Mouse (Mus musculus) lung, postnatal 0 days (tissue): ENCODE measurements around the gene Btbd11. TPM values are rescaled to one million over a fixed set of nuclear protein-coding genes. Genes with fewer than 3 reads are reported as not detected.

Experiments
- ATAC-seq: fragments of 200-750 bp; cut with Nextera tagmentation; 2 replicates; pipeline ENCODE4 v1.8.0; 2017; ENCODE audit warnings: moderate library complexity
- DNase-seq: peaks from one replicate; pipeline ENCODE4 v3.0.0-alpha.2; 2016; ENCODE audit warnings: low spot score
- H3K27ac ChIP-seq: fragments of 300-500 bp; sonication (generic); 2 replicates; pipeline ENCODE4 v1.5.1; 2014; ENCODE audit warnings: antibody characterized with exemption, mild to moderate bottlenecking, low read length, mixed read lengths
- H3K27me3 ChIP-seq: fragments of 300-500 bp; sonication (generic); replicated peaks from 2 replicates; pipeline ENCODE4 v1.6.1; 2014; ENCODE audit warnings: low read length, mixed read lengths; ENCODE audit not compliant: insufficient read depth
- H3K36me3 ChIP-seq: fragments of 300-500 bp; sonication (generic); 2 replicates; pipeline ENCODE4 v1.6.1; 2014; ENCODE audit warnings: low read length, mixed read lengths; ENCODE audit not compliant: insufficient read depth
- H3K4me1 ChIP-seq: fragments of 300-500 bp; sonication (generic); 2 replicates; pipeline ENCODE4 v1.6.1; 2014; ENCODE audit warnings: antibody characterized with exemption, low read depth, low read length, mixed read lengths; ENCODE audit not compliant: insufficient read depth
- H3K4me2 ChIP-seq: fragments of 300-500 bp; sonication (generic); replicated peaks from 2 replicates; pipeline ENCODE4 v1.6.1; 2014; ENCODE audit warnings: low read depth, mild to moderate bottlenecking, low read length, moderate library complexity, mixed read lengths
- H3K4me3 ChIP-seq: fragments of 300-500 bp; sonication (generic); 2 replicates; pipeline ENCODE4 v1.5.1; 2014; ENCODE audit warnings: low read depth, low read length
- H3K9ac ChIP-seq: fragments of 300-500 bp; sonication (generic); replicated peaks from 2 replicates; pipeline ENCODE4 v1.6.1; 2014; ENCODE audit warnings: low read depth, mild to moderate bottlenecking
- H3K9me3 ChIP-seq: fragments of 300-500 bp; sonication (generic); 2 replicates; pipeline ENCODE4 v1.6.1; 2016; ENCODE audit warnings: low read length, mixed read lengths
- CTCF ChIP-seq: IDR thresholded peaks from 2 replicates; pipeline ENCODE4 v1.5.1; 2016; ENCODE audit warnings: antibody characterized with exemption, mild to moderate bottlenecking
- EP300 ChIP-seq: IDR thresholded peaks from 2 replicates; pipeline ENCODE4 v1.6.1; 2016; ENCODE audit warnings: antibody characterized with exemption, mild to moderate bottlenecking, control low read depth
- WGBS: fragments of 180-500 bp; shearing (Covaris S2); extraction: QIAGEN DNeasy Blood & Tissue Kit; methylation state at CpG from one replicate; pipeline ENCODE4 v1.1.7; 2014; 5-methylcytosine and 5-hydroxymethylcytosine counted together
- polyA plus RNA-seq: library from polyadenylated mRNA; unstranded; fragments of >200 nt; fragmentation: Nextera tagmentation; extraction: Ambion mirVana; gene quantifications from 2 replicates; pipeline ENCODE4 v1.2.1, GENCODE M21; 2015

Gene Btbd11
- polyA plus RNA-seq, 1 experiment from 2014 or later, result 0.98 TPM

- 49% methylated on average over 8 of the region's 8 CpGs for WGBS
- Histone ChIP-seq H3K27me3 (no peaks in the 10 kb centered on the region), H3K4me3 (no peak overlapping the region), H3K4me1 (no peaks in the 10 kb centered on the region), H3K9ac (no peak overlapping the region), H3K4me2 (no peak overlapping the region), H3K27ac (no peak overlapping the region), H3K36me3 (no peaks in the 10 kb centered on the region), H3K9me3 (no peaks in the 10 kb centered on the region)
- DNase-seq (no peak), ATAC-seq (no peak)
- TF ChIP-seq CTCF, result no peak
- TF ChIP-seq EP300, result no peak
Measured at GRCm38 (mm10) chr10:85466409-85466761, 79.8 kb downstream of the Btbd11 start.

- no peak for ATAC-seq
- H3K27me3 ChIP-seq, result no peaks in the 10 kb centered on the region
- H3K36me3 ChIP-seq, result no peaks in the 10 kb centered on the region
- 54% methylated on average over 7 of the region's 7 CpGs for WGBS
- no peak overlapping the region for H3K4me3 ChIP-seq
- H3K9ac ChIP-seq, result no peak overlapping the region
- DNase-seq, result no peak
- no peaks in the 10 kb centered on the region for H3K9me3 ChIP-seq
- H3K27ac ChIP-seq, result no peak overlapping the region
- TF ChIP-seq CTCF (no peak), EP300 (no peak)
- H3K4me2 ChIP-seq, result no peak overlapping the region
- no peaks in the 10 kb centered on the region for H3K4me1 ChIP-seq
Measured at GRCm38 (mm10) chr10:85467393-85467792, 80.8 kb downstream of the Btbd11 start.

- H3K4me1 ChIP-seq, result no peaks in the 10 kb centered on the region
- no peak overlapping the region for H3K27ac ChIP-seq
- no peak for DNase-seq
- H3K9ac ChIP-seq, result no peak overlapping the region
- no peaks in the 10 kb centered on the region for H3K27me3 ChIP-seq
- no peak overlapping the region for H3K4me2 ChIP-seq
- no peak overlapping the region for H3K4me3 ChIP-seq
- no peak for ATAC-seq
- no peaks in the 10 kb centered on the region for H3K9me3 ChIP-seq
- TF ChIP-seq CTCF, result no peak
- TF ChIP-seq EP300, result no peak
- no peaks in the 10 kb centered on the region for H3K36me3 ChIP-seq
- 78% methylated on average over 4 of the region's 4 CpGs for WGBS
Measured at GRCm38 (mm10) chr10:85468527-85468926, 81.9 kb downstream of the Btbd11 start.

- no peak overlapping the region for H3K4me3 ChIP-seq
- 65% methylated on average over 5 of the region's 5 CpGs for WGBS
Measured at GRCm38 (mm10) chr10:85469341-85469740, 82.7 kb downstream of the Btbd11 start.

GRCm38 (mm10) chr10:85473265-85473664 lies 86.7 kb downstream of the Btbd11 start:
- DNase-seq, result no peak
- no peak overlapping the region for H3K4me2 ChIP-seq
- no peak overlapping the region for H3K9ac ChIP-seq
- TF ChIP-seq EP300 (no peak), CTCF (no peak)
- no peak overlapping the region for H3K27ac ChIP-seq
- H3K4me1 ChIP-seq, result no peaks in the 10 kb centered on the region
- H3K9me3 ChIP-seq, result no peaks in the 10 kb centered on the region
- 61% methylated on average over 4 of the region's 4 CpGs for WGBS
- no peaks in the 10 kb centered on the region for H3K36me3 ChIP-seq
- H3K27me3 ChIP-seq, result no peaks in the 10 kb centered on the region
- ATAC-seq, result no peak
- no peak overlapping the region for H3K4me3 ChIP-seq

More at GRCm38 (mm10) chr10:85469341-85469740, 82.7 kb downstream of the Btbd11 start:
- no peak for TF ChIP-seq CTCF
- TF ChIP-seq EP300, result no peak
- ATAC-seq (no peak), DNase-seq (no peak)
- H3K27me3 ChIP-seq, result no peaks in the 10 kb centered on the region
- H3K4me2 ChIP-seq, result no peak overlapping the region
- H3K9ac ChIP-seq, result no peak overlapping the region
- no peaks in the 10 kb centered on the region for H3K36me3 ChIP-seq
- no peaks in the 10 kb centered on the region for H3K9me3 ChIP-seq
- H3K27ac ChIP-seq, result no peak overlapping the region
- no peaks in the 10 kb centered on the region for H3K4me1 ChIP-seq

GRCm38 (mm10) chr10:85473871-85474270 lies 87.3 kb downstream of the Btbd11 start:
- no peak overlapping the region for H3K27ac ChIP-seq
- TF ChIP-seq CTCF (no peak), EP300 (no peak)
- no peaks in the 10 kb centered on the region for H3K9me3 ChIP-seq
- WGBS, result 57% methylated on average over 3 of the region's 3 CpGs
- DNase-seq (no peak), ATAC-seq (no peak)
- H3K4me1 ChIP-seq, result no peaks in the 10 kb centered on the region
- no peak overlapping the region for H3K4me3 ChIP-seq
- no peak overlapping the region for H3K4me2 ChIP-seq
- no peak overlapping the region for H3K9ac ChIP-seq
- no peaks in the 10 kb centered on the region for H3K36me3 ChIP-seq
- no peaks in the 10 kb centered on the region for H3K27me3 ChIP-seq
